Mouse (Mus musculus) kidney, embryonic 14.5 days (tissue): Measurements from ENCODE around the gene Fmnl3. TPM values are rescaled to one million over a fixed set of nuclear protein-coding genes. Genes with fewer than 3 reads are reported as not detected.

Experiments
- ATAC-seq: fragments of 200-750 bp; cut with Nextera tagmentation; 2 replicates; pipeline ENCODE4 v1.8.0; 2017; ENCODE audit warnings: moderate number of reproducible peaks, mild to moderate bottlenecking, moderate TSS enrichment, moderate library complexity; ENCODE audit not compliant: low FRiP score, low TSS enrichment
- H3K27ac ChIP-seq: fragments of 300-500 bp; sonication (generic); 2 replicates; pipeline ENCODE4 v1.5.1; 2014; ENCODE audit warnings: low read depth, mild to moderate bottlenecking, low read length, moderate library complexity, mixed read lengths
- H3K27me3 ChIP-seq: fragments of 300-500 bp; sonication (generic); 2 replicates; pipeline ENCODE4 v1.6.1; 2014; ENCODE audit warnings: mild to moderate bottlenecking, low read length; ENCODE audit not compliant: control insufficient read depth, insufficient read depth
- H3K36me3 ChIP-seq: fragments of 300-500 bp; sonication (generic); 2 replicates; pipeline ENCODE4 v1.6.1; 2014; ENCODE audit warnings: low read length, mixed read lengths; ENCODE audit not compliant: control insufficient read depth, insufficient read depth
- H3K4me1 ChIP-seq: fragments of 300-500 bp; sonication (generic); 2 replicates; pipeline ENCODE4 v1.6.1; 2014; ENCODE audit warnings: low read length, mixed read lengths; ENCODE audit not compliant: control insufficient read depth, insufficient read depth
- H3K4me2 ChIP-seq: fragments of 300-500 bp; sonication (generic); replicated peaks from 2 replicates; pipeline ENCODE4 v1.6.1; 2014; ENCODE audit warnings: low read depth, mild to moderate bottlenecking, low read length
- H3K4me3 ChIP-seq: fragments of 300-500 bp; sonication (generic); 2 replicates; pipeline ENCODE4 v1.5.1; 2014; ENCODE audit warnings: mild to moderate bottlenecking, low read length
- H3K9ac ChIP-seq: fragments of 300-500 bp; sonication (generic); 2 replicates; pipeline ENCODE4 v1.6.1; 2014; ENCODE audit warnings: low read depth, mild to moderate bottlenecking, low read length, moderate library complexity
- H3K9me3 ChIP-seq: fragments of 300-500 bp; sonication (generic); 2 replicates; pipeline ENCODE4 v1.6.1; 2016; ENCODE audit warnings: low read length; ENCODE audit not compliant: control insufficient read depth
- WGBS: fragments of 180-500 bp; shearing (Covaris S2); extraction: QIAGEN DNeasy Blood & Tissue Kit; methylation state at CpG from one replicate; pipeline ENCODE4 v1.1.7; 2014; 5-methylcytosine and 5-hydroxymethylcytosine counted together
- polyA plus RNA-seq: library from polyadenylated mRNA; unstranded; fragments of >200 nt; fragmentation: Nextera tagmentation; extraction: Ambion mirVana; gene quantifications from 2 replicates; pipeline ENCODE4 v1.2.1, GENCODE M21; 2014

The Fmnl3 gene
- polyA plus RNA-seq, 1 experiment from 2014 or later = 27.9 TPM

DNA sequence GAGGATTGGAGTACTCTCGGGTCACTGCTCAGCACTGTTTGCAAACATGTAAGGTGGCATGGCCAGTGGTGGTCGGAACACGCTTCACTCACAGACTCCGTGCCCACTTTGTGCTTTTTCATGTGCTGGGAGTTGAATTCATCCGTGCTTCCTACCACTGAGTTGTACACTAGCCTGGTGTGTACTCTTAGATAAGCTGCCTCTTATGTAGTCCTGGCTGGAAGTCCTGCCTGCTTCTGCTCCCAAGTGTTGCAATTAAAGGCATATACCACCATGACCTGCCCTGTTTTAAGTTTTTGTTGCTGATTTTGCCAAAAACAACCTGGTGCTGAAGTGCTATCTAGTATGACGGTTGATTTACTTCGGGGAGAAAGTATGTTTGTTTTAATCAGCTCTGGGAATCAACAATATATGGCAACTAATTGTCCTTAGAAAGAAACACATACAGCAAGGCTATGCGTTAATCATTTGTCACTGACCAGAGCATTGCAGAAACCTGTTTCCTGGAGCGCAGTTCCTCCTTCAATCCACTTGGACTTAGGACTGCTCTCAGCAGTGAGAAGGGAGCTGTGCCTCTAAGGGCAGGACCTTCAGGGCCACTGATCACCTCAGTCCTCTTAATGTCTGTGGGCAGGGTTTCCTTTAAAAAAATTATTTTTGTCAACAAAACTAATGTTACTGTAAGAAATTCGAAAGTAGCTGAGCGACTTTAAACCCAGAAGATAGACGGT, 33.0 kb upstream of the Fmnl3 start:
- H3K4me3 ChIP-seq = no peak overlapping the region
- peaks cover 24% of the 10 kb centered on the region for H3K4me1 ChIP-seq
- no peaks in the 10 kb centered on the region for H3K27me3 ChIP-seq
- 84% methylated on average over 12 of the region's 12 CpGs for WGBS
- peaks cover 65% of the 10 kb centered on the region for H3K36me3 ChIP-seq
- no peak overlapping the region for H3K9ac ChIP-seq
- H3K4me2 ChIP-seq = no peak overlapping the region
- no peak overlapping the region for H3K27ac ChIP-seq
- no peaks in the 10 kb centered on the region for H3K9me3 ChIP-seq
- ATAC-seq = no peak

DNA sequence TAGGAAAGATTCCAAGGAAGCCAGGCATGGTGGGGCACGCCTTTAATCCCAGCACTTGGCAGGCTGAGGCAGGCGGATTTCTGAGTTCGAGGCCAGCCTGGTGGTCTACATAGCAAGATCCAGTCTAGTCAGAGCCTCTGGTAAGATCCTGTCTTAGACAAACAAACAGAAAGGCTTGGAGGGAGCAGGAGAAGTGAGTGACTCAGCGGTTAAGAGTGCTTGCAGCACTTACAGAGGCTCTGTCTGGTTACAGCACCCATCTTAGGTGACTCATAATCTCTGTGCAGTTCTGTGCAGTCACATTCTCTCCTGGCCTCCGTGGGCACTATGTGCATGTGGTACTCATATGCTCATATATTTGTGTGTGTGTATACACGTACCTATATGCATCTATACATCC, 30.3 kb upstream of the Fmnl3 start:
- Histone ChIP-seq H3K4me1 (peaks cover 44% of the 10 kb centered on the region), H3K27ac (no peak overlapping the region), H3K9ac (no peak overlapping the region), H3K27me3 (no peaks in the 10 kb centered on the region), H3K4me2 (no peak overlapping the region), H3K9me3 (no peaks in the 10 kb centered on the region), H3K4me3 (no peak overlapping the region), H3K36me3 (peaks cover 37% of the 10 kb centered on the region)
- WGBS = 81% methylated on average over 6 of the region's 6 CpGs
- ATAC-seq = no peak

DNA sequence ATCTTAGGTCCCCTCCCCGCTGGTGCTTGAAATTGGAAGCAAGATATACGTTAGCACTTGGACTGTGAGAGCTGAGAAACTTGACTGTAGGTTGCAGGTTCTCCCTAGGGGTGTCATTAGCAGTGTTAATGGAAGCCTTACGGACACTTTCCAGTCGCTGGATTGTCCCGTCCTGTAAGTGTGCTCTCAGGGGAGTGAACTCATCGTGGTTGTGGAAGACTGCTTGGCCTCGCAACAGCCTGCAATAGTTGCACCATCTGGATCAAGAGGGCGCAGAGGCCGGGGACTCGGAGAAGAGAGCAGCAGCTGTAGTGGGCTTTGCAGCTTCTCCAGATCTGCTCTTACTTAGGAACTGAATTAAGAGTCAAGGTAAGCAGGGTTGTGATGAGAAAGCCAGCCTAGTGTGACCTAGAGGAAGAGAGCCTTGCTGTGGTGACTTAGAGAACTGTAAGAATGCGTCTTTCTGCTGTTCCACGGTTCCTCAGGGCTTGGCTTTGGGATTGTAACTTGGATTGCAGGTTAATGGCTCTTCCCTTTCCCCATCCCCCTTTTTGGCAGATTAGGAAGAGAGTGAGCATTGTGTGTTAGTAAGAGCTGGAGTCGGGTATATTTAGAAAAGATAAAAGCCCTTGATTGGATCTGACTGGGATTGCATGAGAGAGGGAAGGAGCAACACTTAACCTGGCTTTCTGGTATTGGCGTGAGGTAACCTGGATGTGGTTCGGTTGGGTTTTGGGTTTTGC, 29.4 kb upstream of the Fmnl3 start:
- 71% methylated on average over 15 of the region's 15 CpGs for WGBS
- no peak overlapping the region for H3K4me2 ChIP-seq

DNA sequence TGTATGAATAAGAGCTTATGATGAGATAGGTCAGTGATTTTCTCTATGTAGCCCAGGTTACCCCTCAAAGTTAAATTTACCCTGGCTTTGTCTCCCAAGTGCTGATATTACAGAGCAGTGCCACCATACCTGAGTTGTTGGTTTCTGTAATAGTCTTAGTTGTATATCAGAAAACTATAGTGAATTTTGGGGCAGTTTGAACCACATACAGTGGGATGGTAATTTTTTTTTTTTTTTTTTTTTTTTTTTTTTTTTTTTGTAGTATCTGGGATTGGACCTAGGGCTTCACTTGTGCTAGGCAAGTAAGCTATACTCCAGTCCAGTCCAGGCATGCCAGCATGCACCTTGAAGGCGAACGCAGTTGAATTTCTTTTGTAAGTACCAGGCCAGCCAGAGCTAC, 27.3 kb upstream of the Fmnl3 start:
- 91% methylated on average over 2 of the region's 2 CpGs for WGBS
- no peak overlapping the region for H3K9ac ChIP-seq
- peaks cover 56% of the 10 kb centered on the region for H3K4me1 ChIP-seq
- no peak overlapping the region for H3K27ac ChIP-seq
- H3K27me3 ChIP-seq = no peaks in the 10 kb centered on the region
- H3K4me2 ChIP-seq = no peak overlapping the region
- no peaks in the 10 kb centered on the region for H3K9me3 ChIP-seq
- ATAC-seq = no peak
- H3K36me3 ChIP-seq = peaks cover 8% of the 10 kb centered on the region
- no peak overlapping the region for H3K4me3 ChIP-seq

More for the DNA sequence above, 29.4 kb upstream of the Fmnl3 start:
- H3K4me1 ChIP-seq = peaks cover 53% of the 10 kb centered on the region
- H3K36me3 ChIP-seq = peaks cover 28% of the 10 kb centered on the region
- no peak overlapping the region for H3K27ac ChIP-seq
- H3K9me3 ChIP-seq = no peaks in the 10 kb centered on the region
- no peak overlapping the region for H3K4me3 ChIP-seq
- no peak overlapping the region for H3K9ac ChIP-seq
- no peak for ATAC-seq
- no peaks in the 10 kb centered on the region for H3K27me3 ChIP-seq

DNA sequence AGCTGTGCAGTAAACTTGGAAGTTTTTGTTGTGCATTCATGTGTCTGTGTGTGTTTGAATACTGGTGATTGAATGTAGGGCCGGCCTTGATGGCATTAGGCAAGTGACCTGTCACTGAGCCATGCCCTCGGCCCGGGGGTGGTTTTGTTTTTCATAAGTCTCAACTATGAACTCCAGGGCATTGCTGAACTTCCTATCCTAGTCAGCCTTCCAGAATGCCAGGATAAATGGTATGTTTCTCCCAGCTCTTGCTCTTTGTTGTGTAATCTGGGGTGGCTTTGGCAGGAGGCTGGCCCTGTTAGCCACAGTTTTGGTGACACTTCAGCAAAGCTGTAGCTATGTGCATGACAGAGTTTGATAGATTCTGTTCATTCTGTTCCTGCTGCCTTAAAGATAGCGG, 26.6 kb upstream of the Fmnl3 start:
- no peak overlapping the region for H3K27ac ChIP-seq
- H3K4me1 ChIP-seq = peaks cover 60% of the 10 kb centered on the region
- no peak for ATAC-seq
- 0 out of 2 replicates have a peak overlapping the region, but pooled peaks have one; percentile 5 for H3K4me2 ChIP-seq
- H3K4me3 ChIP-seq = no peak overlapping the region
- H3K9ac ChIP-seq = no peak overlapping the region
- WGBS = 32% methylated on average over 4 of the region's 4 CpGs
- 0 out of 2 replicates have a peak, but pooled peaks cover 3% of the 10 kb centered on the region for H3K36me3 ChIP-seq
- H3K9me3 ChIP-seq = no peaks in the 10 kb centered on the region
- H3K27me3 ChIP-seq = no peaks in the 10 kb centered on the region

DNA sequence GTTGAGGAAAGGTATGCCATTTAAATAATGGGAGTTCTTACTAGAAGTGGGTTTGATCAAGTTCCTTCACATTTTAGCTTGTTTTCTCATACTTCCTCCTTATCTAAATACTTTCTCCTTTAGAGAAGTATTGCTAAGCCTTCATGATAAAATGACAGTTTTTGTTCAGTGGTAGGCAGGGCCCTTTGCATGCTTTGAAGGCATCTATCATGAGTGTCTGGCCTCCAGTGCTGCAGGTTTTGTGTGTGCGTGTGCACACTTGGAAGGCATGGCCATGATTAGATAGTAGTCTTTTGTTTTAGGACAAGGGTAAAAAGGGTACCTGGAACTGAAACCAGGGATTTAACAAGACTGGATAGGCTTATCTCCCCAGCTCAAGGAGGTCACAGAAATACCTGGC, 26.2 kb upstream of the Fmnl3 start:
- H3K4me3 ChIP-seq = no peak overlapping the region
- H3K9ac ChIP-seq = no peak overlapping the region
- 0 out of 2 replicates have a peak overlapping the region, but pooled peaks have one; percentile 5 for H3K4me2 ChIP-seq
- H3K27me3 ChIP-seq = no peaks in the 10 kb centered on the region
- H3K9me3 ChIP-seq = no peaks in the 10 kb centered on the region
- H3K4me1 ChIP-seq = peaks cover 60% of the 10 kb centered on the region
- ATAC-seq = no peak
- 0 out of 2 replicates have a peak, but pooled peaks cover 2% of the 10 kb centered on the region for H3K36me3 ChIP-seq
- WGBS = 75% methylated on average over 1 of the region's 1 CpGs
- H3K27ac ChIP-seq = no peak overlapping the region

DNA sequence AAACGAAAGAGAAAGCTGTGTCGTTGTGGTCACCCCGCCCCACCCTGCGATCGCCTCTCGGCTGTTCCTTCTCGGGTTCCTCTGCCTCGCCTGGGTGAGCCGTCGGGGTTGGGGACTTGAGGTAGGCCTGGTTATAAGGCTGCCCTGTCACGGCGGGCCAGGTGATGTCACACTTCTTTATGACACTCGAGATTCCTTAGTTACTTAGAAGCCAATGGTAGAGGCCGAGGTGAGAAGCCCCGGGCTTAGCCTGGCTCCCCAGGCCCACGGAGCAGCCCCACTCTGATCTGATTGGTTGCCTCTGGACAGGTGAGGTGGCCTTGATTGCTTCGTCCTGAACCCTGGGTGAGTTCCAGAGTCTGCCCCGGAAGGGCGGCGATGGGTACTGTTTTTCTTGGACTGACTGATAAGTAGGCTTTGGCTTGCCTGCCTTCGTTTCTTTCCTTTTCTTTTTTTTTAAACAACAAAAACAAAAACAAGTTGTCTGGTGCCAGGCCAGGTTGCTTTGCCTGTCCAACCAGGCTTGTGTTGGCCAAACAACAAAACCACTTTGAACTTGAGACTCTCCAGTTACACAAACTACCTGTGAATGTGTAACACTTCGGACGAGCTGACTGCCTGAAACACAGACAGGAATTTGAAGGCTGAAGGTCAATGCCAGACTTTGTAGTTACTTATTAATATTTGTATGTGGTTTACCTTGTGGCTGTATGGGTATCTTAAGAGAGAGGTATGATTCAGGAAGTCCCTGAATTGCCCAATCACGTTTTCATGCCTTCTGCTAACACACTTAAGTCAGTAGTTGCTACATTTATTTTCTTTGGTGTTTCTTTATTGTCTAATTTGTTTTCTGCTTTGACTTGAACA, 23.3 kb upstream of the Fmnl3 start:
- H3K9me3 ChIP-seq = no peaks in the 10 kb centered on the region
- peak overlapping the region; percentile 90 for H3K4me3 ChIP-seq
- H3K27me3 ChIP-seq = no peaks in the 10 kb centered on the region
- peak; percentile 50 for ATAC-seq
- WGBS = 3% methylated on average over 24 of the region's 24 CpGs
- peak overlapping the region; percentile 96 for H3K4me2 ChIP-seq
- H3K4me1 ChIP-seq = peaks cover 40% of the 10 kb centered on the region
- no peaks in the 10 kb centered on the region for H3K36me3 ChIP-seq
- peak overlapping the region; percentile 92 for H3K27ac ChIP-seq
- peak overlapping the region; percentile 86 for H3K9ac ChIP-seq

DNA sequence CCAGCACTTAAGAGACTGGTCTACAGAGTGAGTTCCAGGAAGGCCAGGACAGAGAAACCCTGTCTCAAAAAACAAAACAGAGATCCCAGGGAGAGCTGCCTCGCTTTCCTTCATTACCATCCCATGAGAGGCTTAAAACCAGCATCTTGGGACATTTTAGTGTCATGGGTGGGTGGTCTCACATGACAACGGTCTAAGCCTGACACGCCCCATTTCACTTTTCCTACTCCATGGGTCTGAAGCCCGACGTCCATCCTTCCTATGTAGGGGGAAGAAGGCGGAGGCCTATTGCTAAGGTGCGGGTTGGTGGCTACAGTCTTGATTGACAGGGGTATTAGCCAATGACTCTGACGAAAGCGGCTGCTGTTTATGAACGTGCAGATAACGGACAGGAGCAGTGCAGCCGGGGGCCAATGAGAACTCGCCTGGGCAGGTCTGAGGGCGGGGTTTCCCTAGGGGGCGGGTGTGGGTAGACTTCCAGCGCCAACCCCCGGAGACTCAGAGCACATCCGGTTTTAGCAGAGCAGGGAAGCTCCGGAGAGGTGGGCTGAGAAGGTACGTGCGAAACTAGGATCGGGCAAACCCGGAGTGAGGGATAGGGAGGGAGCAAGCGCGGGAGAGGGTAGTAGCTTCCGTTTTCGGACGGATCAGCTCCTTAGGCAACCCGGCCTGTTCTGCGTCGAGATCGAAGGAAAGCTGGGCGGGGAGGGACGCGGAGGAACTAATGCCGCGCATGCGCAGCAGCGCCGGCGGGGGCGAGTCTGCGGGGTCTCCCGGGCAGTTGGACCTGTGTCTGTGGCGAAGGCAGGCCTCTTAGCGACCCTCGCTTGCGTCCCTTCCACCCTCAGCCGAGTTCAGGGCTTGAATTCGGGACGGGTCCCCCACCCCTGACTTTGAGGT, 22.5 kb upstream of the Fmnl3 start, which contains the start of gene Tmbim6:
Gene Tmbim6, plus strand, starts transcription at position 397 of the 900 bp plus-strand sequence.
- ATAC-seq = peak; percentile 99
- Histone ChIP-seq H3K27me3 (no peaks in the 10 kb centered on the region), H3K4me1 (peaks cover 32% of the 10 kb centered on the region), H3K4me2 (peak within 1 kb of the TSS; percentile 96), H3K9me3 (no peaks in the 10 kb centered on the region), H3K36me3 (no peaks in the 10 kb centered on the region), H3K9ac (peak within 1 kb of the TSS; percentile 86), H3K27ac (peak within 1 kb of the TSS; percentile 92), H3K4me3 (peak within 1 kb of the TSS; percentile 90)
- under 1% methylated on average over 49 of the region's 51 CpGs for WGBS
